Mouse (Mus musculus): ENCODE results near the gene Srgap2.

Srgap2 gene

DNA sequence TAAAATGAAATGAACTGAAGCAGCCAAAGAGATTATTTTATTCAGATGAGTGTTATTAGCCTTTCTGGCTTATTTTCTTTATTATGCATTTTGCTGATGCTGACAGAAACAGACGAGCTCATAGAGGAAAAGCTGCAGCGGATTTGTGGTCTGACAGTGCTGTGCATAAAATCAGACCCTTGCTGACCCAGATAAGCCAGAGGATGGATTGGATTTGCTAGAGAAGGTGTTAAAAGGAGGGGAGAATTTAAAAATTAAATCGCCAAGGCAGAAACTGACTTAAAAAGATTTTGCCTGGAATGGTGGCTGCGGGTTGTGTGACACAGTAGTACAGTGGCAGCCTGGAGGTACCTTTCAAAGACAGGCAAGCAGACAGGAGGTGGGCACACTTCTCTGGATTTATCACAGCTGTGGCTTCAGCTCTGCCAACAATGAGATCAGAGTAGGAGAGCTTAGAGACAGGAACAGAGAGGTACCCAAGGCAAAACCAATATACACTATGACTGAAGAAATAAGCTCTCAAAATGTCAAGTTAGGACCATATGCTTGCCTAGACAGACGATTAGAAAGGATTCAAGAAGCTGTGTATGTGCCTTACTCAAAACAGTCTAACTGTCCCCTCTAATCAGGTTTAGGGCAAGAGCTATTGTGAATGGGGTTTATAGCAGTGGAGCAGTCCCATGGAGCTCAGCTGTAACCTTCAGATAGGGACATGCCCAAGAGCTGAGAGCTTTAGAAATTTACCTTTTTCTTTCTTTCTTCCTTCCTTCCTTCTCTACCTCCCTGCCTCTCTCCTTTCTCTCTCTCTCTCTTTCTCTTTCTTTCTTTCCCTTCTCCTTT lies 109.1 kb downstream of the Srgap2 start:
- in situ Hi-C loops (cut with MseI, MboI) = no loop called here

DNA sequence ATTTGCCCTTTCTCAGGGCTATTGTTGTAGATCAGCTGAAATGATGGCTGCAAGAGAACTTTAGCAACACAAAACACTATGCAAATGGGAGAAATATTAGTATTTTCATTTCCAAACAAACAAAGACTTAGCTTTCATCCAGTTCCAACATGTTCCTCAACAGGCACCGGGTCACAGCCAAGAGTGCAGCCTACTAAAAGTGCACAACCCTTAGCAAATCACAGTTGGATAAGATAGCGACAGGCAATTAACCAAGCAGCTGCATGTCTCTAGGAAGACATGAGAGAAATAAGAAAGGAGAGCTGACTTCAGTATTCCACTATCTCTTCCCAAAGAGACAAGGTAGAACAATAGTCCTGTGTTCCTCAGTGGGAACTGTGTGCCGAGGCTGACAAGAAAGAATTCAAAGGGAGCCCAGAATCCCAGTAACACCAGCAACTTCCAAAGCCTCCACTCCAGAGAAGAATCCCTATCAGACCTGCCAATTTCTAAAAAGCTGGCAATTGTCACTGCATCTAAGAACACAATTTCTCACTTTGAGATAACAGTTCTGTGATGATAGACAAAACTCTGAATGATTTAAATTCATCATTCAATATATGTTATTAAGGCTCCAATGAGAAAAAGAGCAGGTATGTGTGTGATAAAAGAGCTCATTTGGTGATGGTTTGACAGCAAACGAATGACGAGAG lies 109.9 kb downstream of the Srgap2 start:
- in situ Hi-C loops (cut with MseI, MboI) = no loop called here

DNA sequence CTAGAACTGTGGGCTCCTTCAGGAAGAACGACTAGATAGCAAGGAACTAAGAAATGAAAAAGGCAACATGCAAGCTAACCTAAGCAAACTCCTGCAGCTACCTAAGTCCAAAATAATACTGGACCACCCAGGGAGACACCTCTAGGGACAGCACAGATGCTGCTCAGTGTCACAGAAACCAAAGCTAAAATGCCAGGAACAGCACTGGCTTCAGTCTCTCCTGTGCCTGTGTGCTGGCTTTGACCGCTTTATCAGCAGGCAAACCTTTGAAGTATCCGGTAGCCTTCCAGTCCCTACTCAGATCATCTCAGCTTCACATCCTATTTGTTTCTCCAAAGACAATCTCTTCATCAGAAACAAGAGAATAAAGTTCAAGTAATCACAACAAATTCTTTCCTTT lies 123.6 kb downstream of the Srgap2 start:
- in situ Hi-C loops (cut with MseI, MboI) = no loop called here

DNA sequence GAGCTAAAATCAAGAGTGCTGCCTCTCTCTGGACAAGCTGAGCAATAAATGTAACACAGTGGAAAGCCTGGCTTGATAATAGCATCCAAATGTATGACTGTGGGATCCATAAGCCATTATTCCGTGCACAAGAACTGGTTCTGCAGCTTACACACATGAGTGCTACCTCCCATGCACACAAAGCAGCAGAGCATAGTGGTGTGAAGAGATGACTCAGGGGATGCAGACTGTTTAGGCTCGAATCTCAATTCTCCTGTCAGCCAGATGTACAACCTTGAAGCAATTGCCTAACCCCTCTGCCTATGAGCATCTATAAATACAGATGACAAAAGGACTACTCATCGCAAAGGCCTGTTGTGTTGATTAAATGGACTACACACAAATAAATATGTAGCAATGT lies 126.3 kb downstream of the Srgap2 start:
- in situ Hi-C loops (cut with MseI, MboI) = no loop called here

DNA sequence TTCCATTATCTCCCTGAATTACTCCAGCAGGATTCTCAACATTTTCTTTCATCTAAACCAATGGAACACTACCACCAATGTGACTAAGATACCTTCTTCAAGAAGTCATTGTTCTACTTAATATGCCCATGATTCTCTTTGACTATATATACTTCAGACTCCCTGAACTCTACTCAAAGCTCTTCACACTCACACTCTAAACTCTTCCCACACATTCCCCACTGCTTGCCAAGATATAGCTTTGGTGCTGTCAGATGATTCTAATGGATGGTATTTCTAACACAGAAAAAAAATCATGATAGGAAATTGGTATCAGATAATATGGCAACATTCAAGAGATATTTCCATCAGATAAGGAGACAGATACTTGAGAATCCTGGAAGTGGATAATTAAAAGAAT lies 129.0 kb downstream of the Srgap2 start:
- in situ Hi-C loops (cut with MseI, MboI) = no loop called here

DNA sequence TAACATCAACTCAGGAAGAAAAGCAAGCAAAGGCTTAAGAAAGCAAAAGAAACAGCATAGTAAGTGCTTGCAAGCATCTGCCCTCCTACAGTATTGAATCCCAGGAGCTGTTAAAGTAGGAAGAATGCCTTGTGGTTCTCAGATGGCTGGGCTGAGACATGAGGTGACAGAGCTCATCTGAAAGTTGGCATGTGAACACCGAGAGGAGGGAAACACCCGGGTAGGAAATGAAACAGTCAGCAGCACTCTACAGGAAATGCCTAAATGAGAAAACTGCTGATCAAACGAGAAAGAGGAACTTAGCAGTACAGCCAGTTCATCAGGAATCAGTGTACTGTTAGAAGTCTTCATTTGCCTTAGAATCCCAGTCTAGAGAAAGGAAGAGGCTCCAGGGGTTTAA lies 142.7 kb downstream of the Srgap2 start:
- in situ Hi-C loops (cut with MseI, MboI) = no loop called here

DNA sequence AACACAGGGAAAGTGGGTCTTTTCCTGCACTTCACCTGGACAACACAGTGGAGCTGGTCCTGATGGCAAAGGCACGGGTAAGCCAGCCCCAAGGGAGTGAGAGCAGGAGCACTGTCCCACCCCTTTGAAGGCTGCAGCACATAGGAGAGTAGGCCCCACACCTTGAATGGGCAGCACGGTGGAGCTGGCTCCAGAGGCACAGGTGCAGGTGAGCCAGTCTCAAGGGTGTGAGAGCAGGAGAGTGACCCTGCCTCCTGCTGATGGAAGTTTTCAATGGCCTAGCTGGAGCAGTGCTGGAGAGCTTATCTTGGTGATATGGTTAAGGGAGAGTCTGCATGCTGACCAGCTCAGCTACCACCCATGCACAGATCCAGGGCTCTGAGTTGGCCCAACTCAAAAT lies 145.0 kb downstream of the Srgap2 start:
- in situ Hi-C loops (cut with MseI, MboI) = no loop called here

DNA sequence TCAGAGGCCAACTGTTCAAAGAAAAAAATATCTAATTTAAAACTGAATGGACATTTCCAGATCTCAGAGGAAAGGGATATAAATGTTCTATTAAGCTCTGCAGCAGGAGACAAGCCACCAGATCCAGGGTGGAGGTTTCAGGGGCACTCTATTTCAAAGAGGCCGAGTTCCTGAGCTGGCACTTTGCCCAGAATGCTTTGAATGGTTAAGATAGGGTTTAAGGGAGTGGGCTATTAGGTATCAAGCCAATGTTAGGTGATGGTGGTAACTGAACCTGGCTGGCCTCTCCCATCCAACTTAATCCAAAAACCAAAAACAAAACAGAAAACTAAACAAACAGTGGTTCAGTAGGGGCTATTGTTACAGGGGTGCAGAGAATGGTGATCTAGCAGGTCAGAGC lies 146.9 kb downstream of the Srgap2 start:
- in situ Hi-C loops (cut with MseI, MboI) = no loop called here

DNA sequence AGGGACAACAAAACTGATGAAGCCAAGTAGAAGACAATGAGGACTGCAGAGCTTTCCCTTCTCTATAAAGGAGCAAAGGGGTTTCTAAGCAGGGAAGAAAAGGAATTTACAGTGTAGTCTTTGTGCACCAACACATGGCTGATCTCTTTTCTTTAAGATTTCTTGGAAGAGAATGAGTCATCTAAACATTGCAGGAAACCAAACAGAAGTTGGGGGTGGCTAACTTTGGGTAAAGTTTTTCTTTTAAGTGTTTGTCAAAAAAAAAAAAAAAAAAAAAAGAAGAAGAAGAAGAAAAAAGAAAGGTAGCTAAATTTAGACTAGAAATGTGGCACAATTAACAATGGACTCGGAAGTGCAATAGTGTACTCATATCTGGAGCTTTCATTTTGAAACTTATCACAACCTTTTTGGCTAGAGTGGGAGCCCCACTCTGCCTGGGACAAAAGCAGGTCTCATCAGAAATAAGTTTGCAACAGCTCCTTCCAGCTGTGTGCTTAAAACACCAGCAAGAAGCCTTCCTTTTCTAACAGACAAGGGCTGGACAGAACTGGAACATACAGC lies 148.2 kb downstream of the Srgap2 start:
- in situ Hi-C loops (cut with MseI, MboI) = no loop called here

DNA sequence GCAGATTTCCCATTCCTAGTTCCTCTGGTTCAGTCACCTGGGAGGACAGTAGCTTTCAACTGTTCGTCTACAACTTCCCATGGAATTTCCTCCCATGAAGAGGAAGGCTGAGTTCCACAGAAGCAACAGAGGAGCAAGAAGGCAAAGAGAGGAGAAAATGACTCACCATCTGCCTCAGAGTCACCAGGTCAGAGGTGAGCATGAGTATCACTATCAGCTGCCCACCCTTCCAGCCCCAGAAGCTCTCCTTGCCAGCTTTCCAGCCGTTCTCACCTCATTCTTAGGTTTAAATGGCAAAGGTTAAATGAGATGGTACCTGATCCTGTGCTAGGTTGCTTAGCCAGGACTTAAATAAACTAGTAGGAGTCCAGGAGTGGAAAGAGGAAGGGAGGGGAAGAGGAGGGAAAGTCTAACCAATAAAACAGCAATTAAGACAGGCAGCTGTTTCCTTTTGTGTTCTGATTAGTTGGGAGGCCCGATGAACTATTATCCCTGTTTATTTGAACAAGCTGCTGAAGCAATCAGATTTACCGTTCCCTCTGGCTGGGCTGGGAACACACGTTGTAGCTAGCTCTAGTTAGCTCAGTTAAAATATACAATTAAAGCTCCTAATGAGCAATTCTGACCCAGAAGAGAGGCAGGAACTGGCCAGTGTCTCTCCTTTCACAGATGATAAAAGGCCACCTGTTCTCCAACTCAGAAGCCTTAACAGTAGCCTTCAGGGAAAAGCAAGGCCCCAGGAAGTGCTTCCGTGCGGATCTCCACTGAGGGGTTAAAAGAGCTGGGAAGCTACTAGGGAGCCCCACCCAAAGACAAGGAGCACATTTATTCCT lies 148.9 kb downstream of the Srgap2 start:
- in situ Hi-C loops (cut with MseI, MboI) = no loop called here

DNA sequence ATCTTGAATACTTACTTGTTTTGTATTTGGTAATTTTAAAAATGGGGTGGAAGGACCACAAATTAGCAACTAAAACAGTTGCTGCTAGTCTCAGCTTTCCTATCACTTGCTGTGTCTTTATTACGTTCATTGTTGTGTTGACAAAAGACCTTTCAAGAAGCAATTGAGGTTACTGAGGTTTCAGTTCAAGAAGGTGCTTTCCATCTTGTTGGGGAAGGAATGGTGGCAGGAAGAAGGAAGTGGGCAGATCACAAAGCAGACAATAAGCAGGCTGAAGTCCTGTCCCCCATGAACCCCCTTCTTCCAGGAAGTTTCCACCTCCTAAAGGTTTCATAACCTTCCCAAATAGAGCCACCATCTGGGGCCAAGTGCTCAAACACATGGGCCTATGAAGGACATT lies 161.3 kb downstream of the Srgap2 start:
- in situ Hi-C loops (cut with MseI, MboI) = no loop called here

DNA sequence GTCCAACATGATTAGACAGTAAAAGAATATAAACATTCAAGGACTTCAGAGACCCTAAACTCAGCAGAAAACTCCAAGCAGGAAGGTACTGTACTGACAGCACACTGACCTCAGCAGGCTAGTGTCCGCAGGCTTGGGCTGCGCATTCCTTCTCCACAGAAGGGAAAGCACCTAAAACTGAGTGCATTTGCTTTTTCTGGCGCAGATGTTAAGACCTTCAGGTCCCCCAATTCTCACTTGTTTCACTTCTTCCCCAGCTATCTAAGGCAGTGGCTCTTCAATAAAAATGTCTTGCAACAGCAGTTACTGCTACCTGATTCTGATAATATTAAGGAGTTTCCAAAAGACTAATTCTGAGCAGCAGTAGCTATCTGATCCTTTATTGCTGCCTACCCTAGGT lies 162.7 kb downstream of the Srgap2 start:
- in situ Hi-C loops (cut with MseI, MboI) = no loop called here

DNA sequence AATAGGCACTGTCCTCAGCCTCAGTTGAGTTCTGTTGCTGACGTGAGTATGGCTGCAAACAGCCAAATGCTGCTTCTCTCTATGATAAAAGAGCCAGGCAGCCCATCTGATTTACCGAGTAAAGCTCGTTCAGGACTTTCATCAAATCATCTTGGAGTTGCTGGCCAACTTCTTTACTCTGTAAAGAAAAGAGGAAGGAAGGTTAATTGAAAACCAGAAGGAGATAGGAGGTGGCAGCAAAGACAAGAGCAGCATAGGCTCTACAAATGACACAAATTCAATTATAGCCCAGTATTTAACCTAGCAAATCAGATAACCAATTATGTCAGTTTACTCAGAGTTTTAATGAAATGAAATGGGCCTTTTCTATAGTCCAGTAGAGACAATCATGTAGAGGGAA lies 163.3 kb downstream of the Srgap2 start:
- in situ Hi-C loops (cut with MseI, MboI) = no loop called here

DNA sequence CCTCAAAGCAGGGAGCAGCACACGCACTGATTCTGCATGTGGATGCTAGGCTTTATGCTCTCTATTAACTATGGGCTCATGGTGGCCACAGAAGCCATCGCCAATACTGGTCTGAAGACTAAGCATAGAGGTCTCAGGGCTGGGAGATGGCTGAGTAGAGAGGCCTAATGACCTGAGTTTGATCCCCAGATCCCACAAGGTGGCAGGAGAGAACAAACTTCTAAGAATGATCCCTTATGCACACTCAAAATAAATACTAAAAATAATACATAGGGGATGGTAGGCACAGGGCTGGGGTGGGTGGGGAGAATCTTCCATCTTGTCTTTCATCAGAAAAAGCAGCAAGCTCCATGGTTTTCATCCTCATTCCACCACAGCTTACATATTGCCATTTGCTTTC lies 165.1 kb downstream of the Srgap2 start:
- in situ Hi-C loops (cut with MseI, MboI) = no loop called here

DNA sequence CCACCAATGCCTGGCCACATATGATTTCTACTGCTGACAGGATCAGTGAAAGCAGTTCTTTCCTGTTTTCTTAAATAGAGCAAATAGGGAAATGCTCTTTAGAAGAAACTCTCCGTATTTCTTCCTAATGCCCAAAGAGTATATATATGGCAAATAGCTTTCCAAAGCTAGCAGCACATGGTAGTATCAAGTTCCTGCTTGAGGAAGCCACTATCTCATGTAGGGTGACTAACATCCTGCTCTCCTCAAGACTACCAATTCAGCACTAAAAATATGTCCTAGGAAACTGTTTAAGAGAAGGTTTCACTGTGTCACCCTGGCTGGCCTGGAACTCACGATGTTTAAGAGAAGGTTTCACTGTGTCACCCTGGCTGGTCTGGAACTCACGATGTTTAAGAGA lies 166.4 kb downstream of the Srgap2 start:
- in situ Hi-C loops (cut with MseI, MboI) = no loop called here

DNA sequence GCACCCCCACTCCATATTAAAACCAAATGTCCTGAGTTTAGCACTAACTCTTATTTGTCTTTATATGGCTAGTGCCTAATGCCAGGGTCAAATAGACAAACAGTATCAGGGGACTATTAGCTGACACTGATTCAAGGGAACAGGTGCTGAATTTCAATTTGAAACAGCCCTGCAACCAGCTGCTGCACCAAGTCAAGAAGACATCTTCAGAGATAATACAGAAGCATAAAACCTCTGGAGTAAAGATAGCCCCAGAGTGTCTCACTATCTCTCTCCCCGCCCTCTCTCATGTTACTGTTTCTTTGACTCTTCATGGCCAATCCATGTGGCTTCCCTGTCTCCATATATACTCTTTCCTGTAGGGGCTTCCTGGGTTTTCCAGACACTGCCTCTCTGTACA lies 167.5 kb downstream of the Srgap2 start:
- in situ Hi-C loops (cut with MseI, MboI) = no loop called here

DNA sequence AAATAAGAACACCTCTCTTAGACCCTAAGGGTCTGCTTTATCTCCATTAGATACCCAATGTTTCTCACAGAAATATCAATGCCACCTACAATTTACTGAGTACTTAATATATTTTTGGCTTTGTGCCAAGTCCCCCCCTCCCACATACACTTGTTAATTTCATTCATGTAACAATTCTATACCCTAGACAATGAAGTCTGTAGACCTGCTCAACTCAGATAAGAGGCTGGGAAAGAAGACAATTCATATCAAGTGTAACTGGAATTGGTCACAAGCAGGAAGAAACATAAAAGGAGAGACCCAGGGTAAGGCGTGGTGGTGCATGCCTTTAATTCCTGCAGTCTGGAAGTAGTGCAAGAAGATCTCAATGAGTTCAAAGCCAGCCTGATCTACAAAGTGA lies 169.9 kb downstream of the Srgap2 start:
- in situ Hi-C loops (cut with MseI, MboI) = no loop called here

DNA sequence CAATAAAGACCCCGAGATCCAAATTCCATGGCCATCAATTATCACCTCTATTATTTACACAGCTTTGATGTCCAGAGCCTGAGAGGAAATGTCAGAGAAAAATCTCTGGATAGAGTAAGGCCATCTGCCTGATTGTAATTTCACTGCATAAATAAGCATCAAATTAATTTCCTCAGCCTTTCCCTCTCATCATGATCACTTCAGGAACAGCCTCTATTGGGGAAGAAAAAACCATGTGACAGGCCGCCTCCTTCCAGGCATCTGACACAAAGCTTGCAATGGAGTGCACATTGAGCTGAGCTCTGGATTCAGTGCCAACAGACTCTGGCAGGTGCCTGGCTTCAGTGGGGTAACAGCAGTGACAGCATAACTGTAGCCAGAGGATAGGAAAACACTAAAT lies 175.7 kb downstream of the Srgap2 start:
- in situ Hi-C loops (cut with MseI, MboI) = no loop called here

DNA sequence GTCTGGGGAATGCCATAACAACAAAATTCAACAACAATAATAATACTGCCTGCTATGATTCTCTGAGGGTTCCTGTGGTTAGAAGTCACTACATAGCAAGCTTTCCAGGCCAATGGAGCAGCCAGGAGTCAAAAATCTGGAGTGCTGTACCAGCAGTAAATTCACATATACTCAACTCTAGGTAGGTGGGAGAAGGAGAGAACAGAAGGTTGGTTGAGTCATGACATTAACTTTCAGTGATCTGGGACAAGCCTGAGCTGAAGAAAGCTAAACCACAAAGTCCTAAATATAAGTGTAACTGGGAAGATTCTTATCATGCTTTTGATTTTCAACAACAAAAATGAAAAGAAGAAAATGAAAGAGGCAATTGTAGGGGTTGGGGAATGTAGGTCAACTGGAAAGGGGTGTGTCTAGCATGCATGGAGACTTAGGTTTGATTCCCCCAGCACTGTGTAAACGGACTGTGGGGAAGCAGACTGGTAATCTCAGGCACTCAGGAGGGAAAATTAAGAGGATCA lies 177.1 kb downstream of the Srgap2 start:
- in situ Hi-C loops (cut with MseI, MboI) = no loop called here

DNA sequence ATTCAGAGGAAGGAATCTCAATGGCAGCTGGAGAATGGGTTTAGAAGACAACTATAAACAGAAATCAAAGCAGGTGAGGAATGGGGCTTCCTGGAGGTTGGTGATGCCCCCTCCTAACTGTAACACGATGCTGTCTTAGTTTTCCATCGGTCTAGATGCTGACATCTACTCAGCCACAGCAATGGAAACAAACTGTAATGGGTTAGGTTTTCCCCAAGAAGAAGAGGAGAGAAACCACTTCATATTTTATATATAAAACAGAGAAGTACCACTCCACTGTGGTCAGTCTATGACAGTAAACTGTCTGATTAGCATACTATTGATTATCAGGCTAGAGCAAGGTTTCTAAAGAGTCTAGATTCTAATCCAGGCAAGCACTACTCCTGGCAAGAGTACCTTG lies 179.4 kb downstream of the Srgap2 start:
- in situ Hi-C loops (cut with MseI, MboI) = no loop called here

DNA sequence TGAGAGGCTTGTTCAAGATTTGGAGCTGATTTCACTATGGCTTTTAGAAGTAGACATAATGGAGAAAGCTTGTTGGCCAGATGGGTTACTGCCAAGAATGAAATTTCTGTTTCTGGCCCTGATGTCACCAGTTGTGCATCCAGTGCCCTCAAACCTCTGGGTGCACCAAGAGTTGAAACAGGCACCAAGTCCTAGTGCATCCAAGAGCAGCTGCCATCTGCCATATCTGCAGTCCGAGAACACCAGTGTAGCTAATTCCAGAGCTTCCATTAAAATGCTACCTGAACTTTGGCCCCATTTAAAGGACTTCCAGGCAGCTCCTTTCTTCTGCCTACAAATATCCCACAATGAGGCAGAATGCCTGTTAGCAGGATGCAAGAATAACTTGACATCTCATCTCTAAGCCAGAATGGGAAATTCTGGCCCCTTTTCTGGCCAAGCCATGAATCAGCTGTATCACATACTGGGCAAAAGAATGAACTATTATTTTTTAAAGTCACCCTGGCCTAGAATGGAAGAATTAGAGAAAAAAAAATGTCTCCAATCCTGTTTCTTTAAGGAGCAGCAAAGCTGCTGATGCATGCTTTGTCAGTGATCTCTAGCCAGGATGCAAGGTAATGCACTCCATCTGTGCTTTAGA lies 180.1 kb downstream of the Srgap2 start:
- in situ Hi-C loops (cut with MseI, MboI) = no loop called here
